Mouse (Mus musculus) MEL (cell line): Measurements from ENCODE around the gene Neurl2. TPM values are rescaled to one million over a fixed set of nuclear protein-coding genes. Genes with fewer than 3 reads are reported as not detected.

Experiments
- DNase-seq: peaks from one replicate; pipeline ENCODE4 v3.0.0; 2011; ENCODE audit warnings: low read depth, low spot score
- H3K27ac ChIP-seq: 2 replicates; pipeline ENCODE4 v1.5.1; 2012; ENCODE audit warnings: low read depth, mild to moderate bottlenecking, control low read depth, low read length, moderate library complexity; ENCODE audit not compliant: control insufficient read depth
- H3K27me3 ChIP-seq, 2 experiments: fragments of 150-350 bp in 1 of 2; sonication (generic) in 1 of 2; 2 replicates each; pipeline ENCODE4 v1.6.1; 2012; ENCODE audit warnings: low read length in 2 of 2, mild to moderate bottlenecking in 2 of 2, improper control_type of control experiment in 1 of 2, moderate library complexity in 1 of 2; ENCODE audit not compliant: insufficient read depth in 2 of 2, control insufficient read depth in 1 of 2
- H3K36me3 ChIP-seq, 2 experiments: 2 replicates each; pipeline ENCODE4 v1.6.1; 2012 to 2014; ENCODE audit warnings: low read length in 2 of 2, improper control_type of control experiment in 1 of 2, inconsistent platforms in 1 of 2, mild to moderate bottlenecking in 1 of 2; ENCODE audit not compliant: insufficient read depth in 2 of 2, control insufficient read depth in 1 of 2
- H3K4me1 ChIP-seq, 2 experiments: fragments of 150-350 bp in 1 of 2; sonication (generic) in 1 of 2; 2 replicates each; pipeline ENCODE4 v1.6.1; 2012; ENCODE audit warnings: low read length in 2 of 2, improper control_type of control experiment in 1 of 2, mild to moderate bottlenecking in 1 of 2; ENCODE audit not compliant: insufficient read depth in 2 of 2, control insufficient read depth in 1 of 2
- H3K4me3 ChIP-seq, 2 experiments: fragments of 150-350 bp in 1 of 2; sonication (generic) in 1 of 2; 2 replicates each; pipeline ENCODE4 v1.5.1; 2012; ENCODE audit warnings: low read depth in 2 of 2, low read length in 2 of 2, mild to moderate bottlenecking in 2 of 2, moderate library complexity in 2 of 2, control low read depth in 1 of 2, improper control_type of control experiment in 1 of 2; ENCODE audit not compliant: control insufficient read depth in 1 of 2, insufficient read depth in 1 of 2
- H3K79me2 ChIP-seq: 2 replicates; pipeline ENCODE4 v1.6.1; 2012; ENCODE audit warnings: mild to moderate bottlenecking, low read length, moderate library complexity; ENCODE audit not compliant: control insufficient read depth, poor library complexity, insufficient read depth
- H3K9ac ChIP-seq: 2 replicates; pipeline ENCODE4 v1.6.1; 2012; ENCODE audit warnings: low read depth, mild to moderate bottlenecking, control low read depth, low read length, moderate library complexity; ENCODE audit not compliant: control insufficient read depth, poor library complexity, severe bottlenecking
- H3K9me3 ChIP-seq: fragments of 150-350 bp; sonication (generic); replicated peaks from 2 replicates; pipeline ENCODE4 v1.6.1; 2012; ENCODE audit warnings: mild to moderate bottlenecking, low read length, improper control_type of control experiment, moderate library complexity; ENCODE audit not compliant: insufficient read depth
- BHLHE40 ChIP-seq: IDR thresholded peaks from 2 replicates; pipeline ENCODE4 v1.6.1; 2012; ENCODE audit warnings: low read depth, mild to moderate bottlenecking, inconsistent platforms, low read length, improper control_type of control experiment, borderline replicate concordance
- CHD2 ChIP-seq: IDR thresholded peaks from 2 replicates; pipeline ENCODE4 v1.6.1; 2011; ENCODE audit warnings: low read length, improper control_type of control experiment
- CTCF ChIP-seq, 3 experiments: IDR thresholded peaks in 2 of 3; conservative IDR thresholded peaks in 1 of 3; 2 replicates each; pipeline ENCODE4 v1.5.1; 2011 to 2012; ENCODE audit warnings: low read length in 3 of 3, low read depth in 2 of 3, mild to moderate bottlenecking in 2 of 3, improper control_type of control experiment in 1 of 3, inconsistent platforms in 1 of 3, mixed read lengths in 1 of 3, moderate library complexity in 1 of 3; ENCODE audit not compliant: control insufficient read depth in 1 of 3, insufficient read depth in 1 of 3, poor library complexity in 1 of 3, severe bottlenecking in 1 of 3
- ELF1 ChIP-seq: IDR thresholded peaks from 2 replicates; pipeline ENCODE4 v1.6.1; 2014; ENCODE audit warnings: low read depth, mild to moderate bottlenecking, inconsistent platforms, low read length, improper control_type of control experiment, moderate library complexity
- EP300 ChIP-seq, 2 experiments: IDR thresholded peaks; 2 replicates each; pipeline ENCODE4 v1.6.1; 2011; ENCODE audit warnings: improper control_type of control experiment in 2 of 2, low read length in 2 of 2, low read depth in 1 of 2, mild to moderate bottlenecking in 1 of 2
- ETS1 ChIP-seq: IDR thresholded peaks from 2 replicates; pipeline ENCODE4 v1.6.1; 2012; ENCODE audit warnings: low read depth, mild to moderate bottlenecking, inconsistent platforms, low read length, improper control_type of control experiment, moderate library complexity
- GABPA ChIP-seq: IDR thresholded peaks from 2 replicates; pipeline ENCODE4 v1.6.1; 2012; ENCODE audit warnings: low read depth, mild to moderate bottlenecking, inconsistent platforms, low read length, improper control_type of control experiment, moderate library complexity
- GATA1 ChIP-seq: IDR thresholded peaks from 2 replicates; pipeline ENCODE4 v1.6.1; 2011; ENCODE audit warnings: low read depth, low read length, improper control_type of control experiment
- HCFC1 ChIP-seq: IDR thresholded peaks from 2 replicates; pipeline ENCODE4 v1.6.1; 2012; ENCODE audit warnings: low read depth, mild to moderate bottlenecking, inconsistent platforms, low read length, improper control_type of control experiment, moderate library complexity
- JUND ChIP-seq: IDR thresholded peaks from 2 replicates; pipeline ENCODE4 v1.6.1; 2011; ENCODE audit warnings: low read depth, mild to moderate bottlenecking, improper control_type of control experiment, low read length
- KAT2A ChIP-seq: conservative IDR thresholded peaks from 2 replicates; pipeline ENCODE4 v1.6.1; 2012; ENCODE audit warnings: low read depth, low read length, improper control_type of control experiment, inconsistent platforms
- MAFK ChIP-seq: IDR thresholded peaks from 2 replicates; pipeline ENCODE4 v1.6.1; 2011; ENCODE audit warnings: low read depth, mild to moderate bottlenecking, low read length, improper control_type of control experiment, borderline replicate concordance
- MAX ChIP-seq: IDR thresholded peaks from 2 replicates; pipeline ENCODE4 v1.6.1; 2011; ENCODE audit warnings: low read length, improper control_type of control experiment
- MAZ ChIP-seq: IDR thresholded peaks from 2 replicates; pipeline ENCODE4 v1.6.1; 2012; ENCODE audit warnings: low read depth, mild to moderate bottlenecking, inconsistent platforms, low read length, improper control_type of control experiment
- MEF2A ChIP-seq: IDR thresholded peaks from 2 replicates; pipeline ENCODE4 v1.6.1; 2014; ENCODE audit warnings: low read depth, mild to moderate bottlenecking, inconsistent platforms, low read length, improper control_type of control experiment; ENCODE audit not compliant: poor library complexity, insufficient replicate concordance, severe bottlenecking; ENCODE audit errors: extremely low read depth
- MXI1 ChIP-seq: IDR thresholded peaks from 2 replicates; pipeline ENCODE4 v1.6.1; 2011; ENCODE audit warnings: mild to moderate bottlenecking, low read depth, low read length, improper control_type of control experiment
- MYC ChIP-seq: IDR thresholded peaks from 2 replicates; pipeline ENCODE4 v1.6.1; 2011; ENCODE audit warnings: low read depth, mild to moderate bottlenecking, low read length, improper control_type of control experiment, moderate library complexity
- NRF1 ChIP-seq: IDR thresholded peaks from 2 replicates; pipeline ENCODE4 v1.6.1; 2014; ENCODE audit warnings: low read depth, mild to moderate bottlenecking, inconsistent platforms, low read length, improper control_type of control experiment, moderate library complexity; ENCODE audit not compliant: poor library complexity, insufficient read depth, severe bottlenecking
- POLR2AphosphoS2 ChIP-seq: IDR thresholded peaks from 2 replicates; pipeline ENCODE4 v1.6.1; 2011; ENCODE audit warnings: low read length, improper control_type of control experiment
- POLR2AphosphoS5 ChIP-seq: IDR thresholded peaks from 2 replicates; pipeline ENCODE4 v1.6.1; 2012; ENCODE audit warnings: low read depth, borderline replicate concordance, mild to moderate bottlenecking, inconsistent platforms, low read length, moderate library complexity, mixed read lengths
- RAD21 ChIP-seq: IDR thresholded peaks from 2 replicates; pipeline ENCODE4 v1.6.1; 2011; ENCODE audit warnings: mild to moderate bottlenecking, low read depth, low read length, improper control_type of control experiment
- RCOR1 ChIP-seq: IDR thresholded peaks from 2 replicates; pipeline ENCODE4 v1.6.1; 2012; ENCODE audit warnings: low read depth, mild to moderate bottlenecking, inconsistent platforms, low read length, improper control_type of control experiment
- SIN3A ChIP-seq: IDR thresholded peaks from 2 replicates; pipeline ENCODE4 v1.6.1; 2012; ENCODE audit warnings: low read length, improper control_type of control experiment, inconsistent platforms
- SMC3 ChIP-seq: IDR thresholded peaks from 2 replicates; pipeline ENCODE4 v1.6.1; 2011; ENCODE audit warnings: low read depth, low read length, improper control_type of control experiment
- UBTF ChIP-seq: IDR thresholded peaks from 2 replicates; pipeline ENCODE4 v1.6.1; 2012; ENCODE audit warnings: low read depth, mild to moderate bottlenecking, inconsistent platforms, low read length, improper control_type of control experiment, moderate library complexity, borderline replicate concordance; ENCODE audit not compliant: insufficient read depth
- USF1 ChIP-seq: IDR thresholded peaks from 2 replicates; pipeline ENCODE4 v1.6.1; 2014; ENCODE audit warnings: low read depth, mild to moderate bottlenecking, inconsistent platforms, low read length, improper control_type of control experiment, moderate library complexity
- USF2 ChIP-seq, 2 experiments: IDR thresholded peaks; 2 replicates each; pipeline ENCODE4 v1.6.1; 2011 to 2012; ENCODE audit warnings: improper control_type of control experiment in 2 of 2, low read length in 2 of 2, borderline replicate concordance in 1 of 2, inconsistent platforms in 1 of 2, low read depth in 1 of 2, mild to moderate bottlenecking in 1 of 2; ENCODE audit not compliant: insufficient read depth in 1 of 2
- ZC3H11A ChIP-seq: IDR thresholded peaks from 2 replicates; pipeline ENCODE4 v1.6.1; 2012; ENCODE audit warnings: low read depth, mild to moderate bottlenecking, inconsistent platforms, low read length, improper control_type of control experiment
- ZKSCAN1 ChIP-seq: IDR thresholded peaks from 2 replicates; pipeline ENCODE4 v1.6.1; 2012; ENCODE audit warnings: low read depth, mild to moderate bottlenecking, inconsistent platforms, low read length, improper control_type of control experiment, moderate library complexity
- ZMIZ1 ChIP-seq: IDR thresholded peaks from 2 replicates; pipeline ENCODE4 v1.6.1; 2012; ENCODE audit warnings: low read depth, mild to moderate bottlenecking, inconsistent platforms, low read length, improper control_type of control experiment, moderate library complexity
- polyA plus RNA-seq, 2 experiments: library from polyadenylated mRNA; stranded (reverse) in 1 of 2; unstranded in 1 of 2; fragments of >175 nt in 1 of 2; fragments of >200 nt in 1 of 2; gene quantifications; 2 replicates each; pipeline versions ENCODE4 v1.2.1 to v1.2.4; 2012; ENCODE audit warnings: low replicate concordance in 2 of 2, low read depth in 1 of 2; ENCODE audit not compliant: insufficient read length in 2 of 2, insufficient read depth in 1 of 2, missing spikeins in 1 of 2
- total RNA-seq: library from RNA; depleted of rRNA; stranded (reverse); fragments of 300-350 nt; gene quantifications from 2 replicates; pipeline ENCODE4 v1.2.3, GENCODE M21; 2012

The Neurl2 gene
- total and polyA plus RNA-seq, 3 experiments, result 1.6 to 2.6 TPM; not detected in 1

DNA sequence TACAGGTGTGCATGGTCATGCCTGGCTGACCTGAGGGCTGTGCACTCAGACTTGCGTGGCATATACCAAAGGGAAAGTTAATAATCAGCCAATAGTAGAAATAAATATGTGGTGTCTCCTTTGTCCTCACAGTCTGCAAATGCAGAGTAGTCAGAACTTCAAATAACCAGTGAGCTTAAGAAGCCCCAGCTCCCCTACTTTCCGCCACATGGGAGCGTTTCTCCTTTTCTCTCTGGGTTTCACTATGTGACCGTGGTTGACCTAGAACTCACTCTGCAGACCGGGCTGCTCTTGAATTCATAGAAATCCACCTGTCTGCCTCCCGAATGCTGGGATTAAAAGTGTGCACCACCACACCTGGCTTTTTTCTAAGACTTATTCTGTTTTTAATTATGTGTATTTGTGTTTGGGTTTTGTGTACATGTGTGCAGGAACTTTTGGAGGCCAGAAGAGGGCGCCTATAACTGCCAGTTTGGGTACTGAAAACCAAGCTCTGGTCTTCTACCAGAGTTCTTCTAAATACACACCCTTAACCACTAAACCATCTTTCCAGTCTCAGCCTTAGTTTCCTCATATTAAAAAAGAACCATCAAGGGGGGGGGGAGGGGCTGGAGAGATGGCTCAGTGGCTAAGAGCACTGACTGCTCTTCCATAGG, 49.2 kb downstream of the Neurl2 start:
- TF ChIP-seq EP300 (IDR thresholded peaks at IDR 0.05; ENCODE audit: low read depth in 1 of 2, low read length in 2 of 2) (no peak), MEF2A (no peak), ELF1 (no peak), RAD21 (peak; percentile 53), GATA1 (no peak), MAFK (no peak), SMC3 (peak; percentile 59), HCFC1 (peak; percentile 45; the same call in 1 of the 2 replicates), CHD2 (no peak), ZKSCAN1 (no peak), MAZ (no peak), POLR2AphosphoS2 (no peak), POLR2AphosphoS5 (no peak), BHLHE40 (peak; percentile 21; the same call in 1 of the 2 replicates), ZC3H11A (peak; percentile 47; the same call in 1 of the 2 replicates), USF2 (IDR thresholded peaks at IDR 0.05; ENCODE audit: borderline replicate concordance in 1 of 2, insufficient read depth in 1 of 2, low read depth in 1 of 2, low read length in 2 of 2) (no peak), NRF1 (no peak), MAX (no peak), KAT2A (no peak), CTCF (IDR thresholded peaks at IDR 0.05 in 2 of 3, conservative IDR thresholded peaks at IDR 0.05 in 1 of 3; ENCODE audit: control insufficient read depth in 1 of 3, insufficient read depth in 1 of 3, low read depth in 2 of 3, low read length in 3 of 3, poor library complexity in 1 of 3, severe bottlenecking in 1 of 3) (peak; percentile 45 to 71 (median 55)), MXI1 (0 out of 2 replicates have a peak, but pooled peaks have one; percentile 31), RCOR1 (no peak), ZMIZ1 (no peak), ETS1 (0 out of 2 replicates have a peak, but pooled peaks have one; percentile 6), JUND (peak; percentile 44; the same call in 1 of the 2 replicates), SIN3A (peak; percentile 68), UBTF (no peak), MYC (peak; percentile 51; the same call in 1 of the 2 replicates), GABPA (no peak), USF1 (no peak)
- TF ChIP-seq, all 39 proteins: peak for 11
- no peak overlapping the region for H3K4me3 ChIP-seq
- peaks cover 3 to 9% of the 10 kb centered on the region in 2 experiments; a peak in 3 of 4 replicates for H3K4me1 ChIP-seq
- no peaks in the 10 kb centered on the region; the same call in 1 of the 2 replicates for H3K79me2 ChIP-seq
- H3K27ac ChIP-seq, result no peak overlapping the region
- DNase-seq, result peak; percentile 82
- H3K9ac ChIP-seq, result no peak overlapping the region
- no peaks in the 10 kb centered on the region for H3K27me3 ChIP-seq
- H3K36me3 ChIP-seq, result peaks cover 0 to 5% of the 10 kb centered on the region in 2 experiments; a peak in 1 of 4 replicates
- no peaks in the 10 kb centered on the region for H3K9me3 ChIP-seq
